Comparison of ENCODE assay signal across 8 mouse cellular contexts in genomic region chr8:22410688-22411281, GRCm38 (mm10). TPM values are rescaled to one million over a fixed set of nuclear protein-coding genes. Genes with fewer than 3 reads are reported as not detected.
DNase-seq lines count a peak whose midpoint lies in the region; ATAC-seq and TF ChIP-seq lines count a peak whose summit lies in the region.

No protein-coding gene starts in this region.

- TF ChIP-seq CTCF in lung, embryonic 14.5 days (IDR thresholded peaks at IDR 0.05; ENCODE audit: low read depth): no peak

- H3K4me1 ChIP-seq in lung, embryonic 14.5 days (ENCODE audit: insufficient read depth): peaks cover 3% of the 10 kb centered on the region; the same call in 1 of the 2 replicates
- H3K4me1 ChIP-seq in embryonic facial prominence, embryonic 15.5 days: peaks cover 9% of the 10 kb centered on the region
- H3K4me1 ChIP-seq in limb, embryonic 13.5 days: peaks cover 11% of the 10 kb centered on the region

- 16% methylated on average over 16 of the region's 16 CpGs for WGBS in lung, embryonic 14.5 days
- 15% methylated on average over 16 of the region's 16 CpGs for WGBS in embryonic facial prominence, embryonic 15.5 days
- WGBS in limb, embryonic 13.5 days: 17% methylated on average over 16 of the region's 16 CpGs

- H3K36me3 ChIP-seq in lung, embryonic 14.5 days (ENCODE audit: insufficient read depth): peaks cover 11% of the 10 kb centered on the region
- H3K36me3 ChIP-seq in embryonic facial prominence, embryonic 15.5 days: no peaks in the 10 kb centered on the region
- peaks cover 8% of the 10 kb centered on the region for H3K36me3 ChIP-seq in limb, embryonic 13.5 days

- DNase-seq in lung, embryonic 14.5 days: no peak
- no peak for DNase-seq in lung, postnatal 25 days (ENCODE audit: low spot score)
- no peak for DNase-seq in embryo, embryonic 10 days (ENCODE audit: low spot score)
- no peak for DNase-seq in left cerebral cortex, postnatal 4 days
- no peak for DNase-seq in thymus, postnatal 0 days (ENCODE audit: low spot score)

- intact Hi-C loops in left cerebral cortex, postnatal 4 days (cut with DNase I): no loop called here

- peak; percentile 42 for ATAC-seq in lung, embryonic 14.5 days (ENCODE audit: insufficient read depth)
- no peak for ATAC-seq in embryonic facial prominence, embryonic 15.5 days (ENCODE audit: insufficient number of reproducible peaks, low FRiP score, low TSS enrichment, low read depth)
- no peak; the same call in 1 of the 2 replicates for ATAC-seq in limb, embryonic 13.5 days (ENCODE audit: low FRiP score, low read depth)
- peak; percentile 37; the same call in 1 of the 2 replicates for ATAC-seq in neutrophil, adult 5-6 weeks (ENCODE audit: extremely low read depth, insufficient number of reproducible peaks, low FRiP score, poor library complexity, severe bottlenecking)

- H3K4me3 ChIP-seq in lung, embryonic 14.5 days (ENCODE audit: low read depth, low read length): peak overlapping the region; percentile 74
- H3K4me3 ChIP-seq in embryonic facial prominence, embryonic 15.5 days (replicated peaks): peak overlapping the region; percentile 95
- peak overlapping the region; percentile 85 for H3K4me3 ChIP-seq in limb, embryonic 13.5 days

- peak overlapping the region; percentile 94 for H3K4me2 ChIP-seq in lung, embryonic 14.5 days
- H3K4me2 ChIP-seq in embryonic facial prominence, embryonic 15.5 days (replicated peaks): peak overlapping the region; percentile 61
- peak overlapping the region; percentile 75 for H3K4me2 ChIP-seq in limb, embryonic 13.5 days (replicated peaks)

- H3K9me3 ChIP-seq in lung, embryonic 14.5 days (ENCODE audit: low read depth, low read length): no peaks in the 10 kb centered on the region
- H3K9me3 ChIP-seq in embryonic facial prominence, embryonic 15.5 days (replicated peaks): no peaks in the 10 kb centered on the region
- no peaks in the 10 kb centered on the region for H3K9me3 ChIP-seq in limb, embryonic 13.5 days

- H3K27me3 ChIP-seq in lung, embryonic 14.5 days (ENCODE audit: insufficient read depth, low read length): no peaks in the 10 kb centered on the region
- no peaks in the 10 kb centered on the region for H3K27me3 ChIP-seq in embryonic facial prominence, embryonic 15.5 days
- H3K27me3 ChIP-seq in limb, embryonic 13.5 days: no peaks in the 10 kb centered on the region

- H3K27ac ChIP-seq in lung, embryonic 14.5 days (ENCODE audit: low read depth): peak overlapping the region; percentile 68; the same call in 1 of the 2 replicates
- H3K27ac ChIP-seq in embryonic facial prominence, embryonic 15.5 days (replicated peaks): peak overlapping the region; percentile 84; the same call in 1 of the 2 replicates
- H3K27ac ChIP-seq in limb, embryonic 13.5 days: no peak overlapping the region

- peak overlapping the region; percentile 88 for H3K9ac ChIP-seq in lung, embryonic 14.5 days
- H3K9ac ChIP-seq in embryonic facial prominence, embryonic 15.5 days: peak overlapping the region; percentile 97
- H3K9ac ChIP-seq in limb, embryonic 13.5 days: peak overlapping the region; percentile 92

RNA-seq across cellular contexts. Expression of gene Mrps31, which starts 0.4 kb away (rescaled TPM):
- 36.8 and 36.9 TPM in 2 replicates for polyA plus RNA-seq in lung, embryonic 14.5 days (2014; fragmentation: Nextera tagmentation; extraction: Ambion mirVana)
- 32.1 and 33.6 TPM in 2 replicates for polyA plus RNA-seq in embryonic facial prominence, embryonic 15.5 days (2015; fragmentation: Nextera tagmentation; extraction: Ambion mirVana)
- polyA plus RNA-seq in limb, embryonic 13.5 days (2015; fragmentation: Nextera tagmentation; extraction: Ambion mirVana): 36.2 and 36.7 TPM in 2 replicates
- total RNA-seq in neutrophil, adult 5-6 weeks (2017): 10.6 and 15.5 TPM in 2 replicates
- 10 to 100 TPM; 18.7 to 20.1 TPM for total RNA-seq in left cerebral cortex, postnatal 4 days (2021)
- 42.4 and 42.6 TPM in 2 replicates for polyA plus RNA-seq in thymus, postnatal 0 days (2015; fragmentation: Nextera tagmentation; extraction: Ambion mirVana)

RNA-seq across cellular contexts. Expression of gene Slc25a15, which starts 12.4 kb away (rescaled TPM):
- polyA plus RNA-seq in lung, embryonic 14.5 days (2014; fragmentation: Nextera tagmentation; extraction: Ambion mirVana): 21.2 and 23.9 TPM in 2 replicates
- 16.5 and 17.5 TPM in 2 replicates for polyA plus RNA-seq in embryonic facial prominence, embryonic 15.5 days (2015; fragmentation: Nextera tagmentation; extraction: Ambion mirVana)
- 17.0 and 17.3 TPM in 2 replicates for polyA plus RNA-seq in limb, embryonic 13.5 days (2015; fragmentation: Nextera tagmentation; extraction: Ambion mirVana)
- 5.8 and 6.3 TPM in 2 replicates for total RNA-seq in neutrophil, adult 5-6 weeks (2017)
- total RNA-seq in left cerebral cortex, postnatal 4 days (2021): 1 to 10 TPM; 9.1 to 9.6 TPM
- 11.5 and 11.8 TPM in 2 replicates for polyA plus RNA-seq in thymus, postnatal 0 days (2015; fragmentation: Nextera tagmentation; extraction: Ambion mirVana)

Comparison
In these comparisons a context has a peak if more than half of its experiments do, and no peak if none do; other contexts are left out.
1. ATAC-seq: peak in lung, embryonic 14.5 days (single experiment) and neutrophil, adult 5-6 weeks (single experiment); none in embryonic facial prominence, embryonic 15.5 days (single experiment) and limb, embryonic 13.5 days (single experiment).
2. Peak in every context shown above with its lines, with median percentiles within 50 percentile points of each other: H3K4me2 ChIP-seq, H3K4me3 ChIP-seq and H3K9ac ChIP-seq.